Mouse (Mus musculus): ENCODE results near the gene Chfr. TPM values are rescaled to one million over a fixed set of nuclear protein-coding genes. Genes with fewer than 3 reads are reported as not detected.
"Not testable (repeated sequence)": the region's sequence is repeated elsewhere in the genome, so short reads cannot be mapped to it uniquely, and the experiment has no call there.

Gene Chfr
- polyA plus RNA-seq, 1 experiment from 2014 or later = 99.2 TPM

DNA sequence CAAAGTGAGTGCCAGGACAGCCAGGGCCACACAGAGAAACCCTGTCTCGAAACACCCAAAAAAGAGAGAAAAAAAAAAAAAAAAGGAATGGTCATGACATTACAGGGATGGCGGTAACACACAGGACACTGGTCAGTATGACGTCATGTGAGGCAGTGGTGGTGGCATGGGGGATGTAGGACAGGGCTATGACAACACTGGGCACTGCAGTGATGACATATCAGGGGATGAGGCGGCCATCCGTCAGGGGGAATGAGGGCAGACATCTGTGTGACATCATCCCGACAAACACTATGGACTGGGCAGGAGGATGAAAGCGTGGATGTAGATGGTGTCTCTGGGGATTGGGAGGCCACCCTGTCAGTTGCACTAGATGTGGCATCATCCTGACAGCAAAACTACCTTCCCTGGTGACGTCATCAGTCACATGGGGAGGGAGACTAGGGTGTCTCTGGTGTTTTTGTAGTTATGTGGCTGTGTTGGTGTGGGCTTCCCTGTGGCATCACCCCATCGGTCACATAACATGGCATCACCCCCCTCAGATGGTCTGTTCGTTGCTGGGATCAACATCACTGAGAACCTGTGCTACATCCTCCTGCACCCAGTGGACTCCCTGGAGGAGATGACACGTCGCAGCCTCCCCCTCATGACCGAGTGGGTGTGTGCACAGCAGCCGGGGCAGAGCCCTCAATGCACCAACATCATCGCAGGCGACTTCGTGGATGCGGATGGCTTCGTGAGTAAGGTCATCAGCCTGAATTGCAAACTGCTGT lies 32.6 kb upstream of the Chfr start:
- Histone ChIP-seq H3K4me2 (no peak overlapping the region), H3K9me3 (no peaks in the 10 kb centered on the region), H3K36me3 (peaks cover 42% of the 10 kb centered on the region), H3K4me3 (no peak overlapping the region), H3K4me1 (replicated peaks) (peaks cover 40% of the 10 kb centered on the region), H3K9ac (no peak overlapping the region), H3K27ac (replicated peaks) (no peak overlapping the region), H3K27me3 (no peaks in the 10 kb centered on the region)
- no peak for ATAC-seq (ENCODE audit: low read depth)
- 95% methylated on average over 19 of the region's 19 CpGs for WGBS

DNA sequence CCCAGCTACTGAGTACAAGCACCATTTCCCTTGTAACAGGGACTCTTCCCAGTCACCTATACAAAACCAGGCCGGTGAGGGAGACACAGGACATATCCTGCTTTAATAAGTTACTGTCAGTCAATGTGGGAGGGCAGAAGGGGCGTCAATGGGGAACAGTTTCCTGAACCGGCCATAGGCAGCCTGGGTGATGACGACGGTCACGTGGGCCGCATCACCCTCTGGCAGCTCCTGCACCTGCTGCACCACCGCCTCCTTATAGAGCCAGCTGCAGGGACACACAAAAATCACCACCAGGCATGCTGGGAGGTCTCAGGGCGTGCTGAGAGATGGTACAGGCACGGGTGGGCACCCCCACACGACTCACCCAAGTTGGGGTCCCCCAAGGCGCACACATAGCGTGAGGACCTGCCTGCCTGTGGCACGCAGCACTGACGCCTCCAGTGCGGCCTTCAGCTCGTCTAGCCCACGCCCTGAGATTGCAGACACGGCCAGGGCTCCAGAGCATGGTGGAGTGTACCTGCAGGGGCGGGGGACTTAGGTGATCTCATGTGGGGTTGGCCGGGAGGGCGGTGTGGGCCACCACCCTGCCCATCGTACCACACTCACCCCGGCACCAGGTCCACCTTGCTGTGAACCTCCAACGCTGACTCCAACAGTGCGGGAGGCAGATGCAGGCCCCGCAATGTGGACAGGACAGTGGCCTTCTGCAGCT lies 31.6 kb upstream of the Chfr start:
- Histone ChIP-seq H3K36me3 (peaks cover 42% of the 10 kb centered on the region), H3K4me1 (replicated peaks) (peaks cover 40% of the 10 kb centered on the region), H3K4me2 (no peak overlapping the region), H3K4me3 (no peak overlapping the region), H3K9me3 (no peaks in the 10 kb centered on the region), H3K27ac (replicated peaks) (no peak overlapping the region), H3K9ac (no peak overlapping the region), H3K27me3 (no peaks in the 10 kb centered on the region)
- no peak for ATAC-seq (ENCODE audit: low read depth)
- WGBS = 95% methylated on average over 27 of the region's 27 CpGs

DNA sequence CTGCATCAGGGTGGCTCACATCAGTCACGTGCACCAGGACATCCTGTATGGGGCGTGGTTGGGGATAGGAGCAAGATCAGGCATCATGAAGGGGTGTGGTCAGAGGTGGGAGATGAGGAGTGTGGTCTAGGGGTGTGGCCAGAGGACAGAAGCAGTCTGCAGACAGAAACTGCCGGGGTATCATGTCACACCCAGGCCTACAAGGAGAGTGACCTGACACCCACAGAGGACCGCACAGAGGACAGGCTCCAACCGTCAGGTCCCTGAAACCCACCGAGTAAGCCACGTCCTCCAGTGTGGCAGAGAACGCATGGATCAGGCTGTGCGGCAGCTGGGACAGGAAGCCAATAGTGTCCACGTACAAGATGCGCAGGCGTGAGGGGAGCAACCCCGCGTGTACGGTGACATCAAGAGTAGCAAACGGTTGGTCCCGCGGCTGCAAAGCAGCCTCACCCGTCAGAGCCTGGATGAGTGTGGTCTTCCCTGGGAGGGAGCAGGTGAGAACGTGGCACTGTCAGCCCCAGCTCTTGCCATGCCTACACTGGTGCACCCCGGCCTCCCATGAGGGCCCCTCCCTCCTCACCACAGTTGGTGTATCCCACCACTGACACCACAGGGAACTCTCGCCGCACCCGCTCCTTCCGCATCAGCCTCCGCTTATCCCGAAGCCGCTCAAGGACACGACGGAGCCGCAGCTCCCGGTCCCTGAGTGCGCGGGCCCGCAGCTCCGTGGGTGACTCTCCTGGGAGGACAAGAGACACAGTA lies 30.8 kb upstream of the Chfr start:
- no peak for ATAC-seq (ENCODE audit: low read depth)
- Histone ChIP-seq H3K27ac (replicated peaks) (no peak overlapping the region), H3K27me3 (no peaks in the 10 kb centered on the region), H3K36me3 (peaks cover 42% of the 10 kb centered on the region), H3K4me1 (replicated peaks) (peaks cover 40% of the 10 kb centered on the region), H3K9ac (no peak overlapping the region), H3K4me2 (no peak overlapping the region), H3K9me3 (no peaks in the 10 kb centered on the region), H3K4me3 (no peak overlapping the region)
- 95% methylated on average over 36 of the region's 36 CpGs for WGBS

DNA sequence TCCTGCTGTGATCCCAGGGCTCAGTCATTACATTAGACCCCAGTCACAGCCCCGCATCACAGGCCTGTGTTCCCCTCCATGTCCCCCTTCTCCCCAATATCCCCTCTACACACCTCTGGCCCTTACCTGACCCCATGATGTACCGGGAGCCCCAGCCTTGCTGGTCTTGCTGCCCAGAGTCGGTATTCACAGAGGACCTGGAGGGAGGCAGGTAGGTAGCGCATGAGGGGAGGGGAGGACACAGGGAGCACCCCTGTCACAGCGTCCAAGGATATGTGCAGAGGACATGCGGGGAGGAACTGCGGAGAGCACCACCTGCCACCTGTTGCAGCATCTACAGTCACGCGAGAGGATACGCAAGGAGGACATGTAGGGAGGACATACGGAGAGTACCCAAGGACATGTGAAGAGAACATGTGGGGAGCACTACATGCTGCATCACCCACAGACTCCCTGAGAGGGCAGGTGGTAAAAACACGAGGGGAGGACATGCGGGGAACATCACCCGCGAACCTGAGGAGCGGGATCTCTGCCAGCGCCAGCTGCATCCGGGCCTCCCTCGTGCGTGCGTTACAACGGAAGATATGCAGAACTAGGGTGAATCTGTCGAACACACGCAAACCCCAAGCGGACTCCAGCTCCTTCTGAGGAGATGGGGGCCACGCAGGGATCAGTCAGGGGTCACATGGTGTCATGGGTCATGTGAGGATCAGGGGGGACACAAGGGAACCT lies 29.3 kb upstream of the Chfr start:
- H3K9me3 ChIP-seq = no peaks in the 10 kb centered on the region
- no peak overlapping the region for H3K27ac ChIP-seq (replicated peaks)
- H3K4me3 ChIP-seq = peak overlapping the region; percentile 74
- ATAC-seq (ENCODE audit: low read depth) = no peak
- WGBS = 93% methylated on average over 26 of the region's 26 CpGs
- H3K4me2 ChIP-seq = peak overlapping the region; percentile 96
- peaks cover 42% of the 10 kb centered on the region for H3K36me3 ChIP-seq
- peak overlapping the region; percentile 84 for H3K9ac ChIP-seq
- H3K27me3 ChIP-seq = no peaks in the 10 kb centered on the region
- peaks cover 34% of the 10 kb centered on the region for H3K4me1 ChIP-seq (replicated peaks)

DNA sequence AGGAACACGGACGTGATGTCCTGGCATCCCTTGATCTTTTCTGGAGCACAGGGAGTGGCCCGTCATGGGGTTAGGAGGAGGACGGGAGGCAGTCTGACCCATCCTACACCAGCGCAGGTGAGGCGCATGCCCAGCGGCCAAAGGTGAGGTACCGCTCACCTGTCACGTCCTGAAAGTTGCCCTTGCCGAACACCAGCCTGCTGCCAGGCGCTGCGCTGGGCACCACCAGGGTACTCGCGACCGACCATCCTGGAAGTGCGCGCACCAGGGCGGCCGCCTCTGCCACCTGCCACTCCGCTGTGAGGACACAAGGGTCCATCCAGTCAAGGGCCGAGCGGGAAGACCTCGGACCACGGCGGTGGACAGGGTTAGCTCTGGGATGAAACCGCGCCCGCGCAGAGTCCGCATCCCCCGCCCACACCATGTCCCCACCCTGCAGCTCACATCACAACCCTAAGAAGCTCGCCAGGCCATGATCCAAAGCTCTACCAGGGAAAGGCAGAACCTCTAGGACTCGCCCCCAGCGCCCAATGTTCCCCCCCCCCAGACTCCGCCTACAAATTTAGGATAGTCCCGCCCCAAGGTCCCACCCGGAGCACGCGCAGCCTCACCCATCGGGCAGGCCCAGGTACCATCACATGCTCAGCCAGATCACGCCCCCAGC lies 28.6 kb upstream of the Chfr start:
- Histone ChIP-seq H3K9me3 (no peaks in the 10 kb centered on the region), H3K36me3 (peaks cover 48% of the 10 kb centered on the region), H3K27ac (replicated peaks) (peak overlapping the region; percentile 97), H3K27me3 (no peaks in the 10 kb centered on the region), H3K4me1 (replicated peaks) (peaks cover 27% of the 10 kb centered on the region), H3K4me3 (peak overlapping the region; percentile 74), H3K9ac (peak overlapping the region; percentile 84), H3K4me2 (peak overlapping the region; percentile 96)
- WGBS = 16% methylated on average over 39 of the region's 41 CpGs
- peak; percentile 15 for ATAC-seq (ENCODE audit: low read depth)

DNA sequence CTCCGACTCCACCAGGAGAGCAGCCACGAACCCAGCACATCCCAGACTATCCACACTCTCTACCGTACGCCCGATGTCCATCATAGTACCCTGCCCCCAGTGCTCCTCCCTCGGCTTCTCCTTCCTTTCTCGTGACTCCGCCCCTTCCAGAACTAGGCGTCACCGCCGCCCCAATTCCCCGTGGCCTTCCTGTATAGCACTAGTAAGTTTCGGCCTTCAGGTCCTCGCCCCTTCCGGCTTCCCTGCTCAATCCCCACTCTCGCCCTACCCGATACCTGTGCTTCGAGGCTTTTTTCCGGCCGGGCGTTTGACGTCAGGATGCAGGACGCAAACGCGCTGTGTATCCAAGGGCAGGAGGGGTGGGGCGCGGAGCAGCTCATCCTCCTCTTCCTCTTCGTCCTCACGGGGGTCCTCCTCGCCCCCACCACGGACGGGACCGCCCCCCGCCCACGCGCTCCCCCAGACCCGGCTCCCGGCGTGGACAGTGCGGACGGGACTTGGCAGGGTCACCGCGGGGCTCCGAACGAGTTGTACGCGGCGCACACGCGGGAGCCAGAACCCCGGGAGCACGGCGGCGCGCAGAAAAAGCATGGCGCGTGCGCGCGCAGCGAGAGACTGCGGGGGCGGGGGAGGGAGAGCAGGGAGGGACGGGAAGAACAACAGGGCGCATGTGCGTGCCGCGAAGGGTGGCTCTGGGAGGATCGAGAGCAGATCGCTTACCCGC lies 27.9 kb upstream of the Chfr start, which contains the start of gene Gtpbp6:
Gene Gtpbp6, minus strand, starts transcription at position 617 of the 724 bp plus-strand sequence.
- no peaks in the 10 kb centered on the region for H3K9me3 ChIP-seq
- peak within 1 kb of the TSS; percentile 97 for H3K27ac ChIP-seq (replicated peaks)
- peak within 1 kb of the TSS; percentile 74 for H3K4me3 ChIP-seq
- peaks cover 25% of the 10 kb centered on the region for H3K4me1 ChIP-seq (replicated peaks)
- H3K36me3 ChIP-seq = peaks cover 50% of the 10 kb centered on the region
- peak within 1 kb of the TSS; percentile 96 for H3K4me2 ChIP-seq
- WGBS = under 1% methylated on average over 70 of the region's 71 CpGs
- ATAC-seq (ENCODE audit: low read depth) = peak; percentile 81
- no peaks in the 10 kb centered on the region for H3K27me3 ChIP-seq
- H3K9ac ChIP-seq = peak within 1 kb of the TSS; percentile 84

DNA sequence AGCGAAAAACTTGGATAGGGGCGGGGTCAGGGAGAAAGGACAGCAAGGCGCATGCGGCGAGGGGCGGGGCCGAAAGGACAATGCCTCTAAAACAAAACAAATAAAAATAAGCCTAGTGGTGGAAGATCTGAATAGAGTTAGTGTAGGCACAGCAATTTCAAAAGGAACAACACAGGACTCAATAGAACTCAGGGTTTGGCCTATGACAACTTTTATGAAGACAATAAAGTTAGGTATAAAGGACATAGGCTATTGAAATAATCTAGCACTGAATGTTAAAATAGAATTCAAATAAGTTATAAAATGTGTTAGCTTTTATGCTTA lies 27.4 kb upstream of the Chfr start:
- Histone ChIP-seq H3K4me3 (peak overlapping the region; percentile 74), H3K36me3 (peaks cover 50% of the 10 kb centered on the region), H3K27ac (replicated peaks) (peak overlapping the region; percentile 97), H3K9me3 (no peaks in the 10 kb centered on the region), H3K4me1 (replicated peaks) (peaks cover 25% of the 10 kb centered on the region), H3K9ac (no peak overlapping the region), H3K27me3 (no peaks in the 10 kb centered on the region), H3K4me2 (peak overlapping the region; percentile 96)
- ATAC-seq (ENCODE audit: low read depth) = no peak
- 1% methylated on average over 7 of the region's 7 CpGs for WGBS

DNA sequence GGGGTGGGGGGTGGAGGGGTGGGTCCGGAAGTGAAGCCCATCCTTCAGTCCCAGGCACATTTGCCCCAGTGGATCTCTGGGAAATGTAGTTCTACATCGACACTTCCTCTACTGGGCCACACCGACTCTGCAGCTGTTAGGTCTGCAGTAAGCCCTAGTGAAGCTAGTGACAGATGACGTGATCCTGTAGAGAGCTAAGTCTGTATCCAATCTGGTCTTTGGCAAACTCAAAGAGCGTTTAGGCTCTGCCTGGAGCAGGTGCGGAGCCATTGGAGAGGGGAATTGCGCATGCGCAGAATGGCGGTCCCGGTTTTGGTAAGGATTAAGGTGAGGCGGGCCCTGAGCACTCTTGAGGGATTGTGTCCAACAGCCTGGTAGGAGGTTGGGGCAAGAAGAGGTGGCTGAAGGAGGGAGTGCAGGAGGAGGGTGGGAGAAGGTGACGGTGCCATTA lies 25.6 kb upstream of the Chfr start, which contains the start of gene Zfp605:
Gene Zfp605, plus strand, starts transcription at position 102 of the 451 bp plus-strand sequence.
- Histone ChIP-seq H3K27ac (replicated peaks) (peak within 1 kb of the TSS; percentile 92), H3K9me3 (no peaks in the 10 kb centered on the region), H3K4me3 (peak within 1 kb of the TSS; percentile 64), H3K4me2 (peak within 1 kb of the TSS; percentile 74), H3K36me3 (peaks cover 47% of the 10 kb centered on the region), H3K9ac (peak within 1 kb of the TSS; percentile 80), H3K4me1 (replicated peaks) (peaks cover 25% of the 10 kb centered on the region), H3K27me3 (no peaks in the 10 kb centered on the region)
- WGBS = under 1% methylated on average over 12 of the region's 12 CpGs
- ATAC-seq (ENCODE audit: low read depth) = peak; percentile 54

DNA sequence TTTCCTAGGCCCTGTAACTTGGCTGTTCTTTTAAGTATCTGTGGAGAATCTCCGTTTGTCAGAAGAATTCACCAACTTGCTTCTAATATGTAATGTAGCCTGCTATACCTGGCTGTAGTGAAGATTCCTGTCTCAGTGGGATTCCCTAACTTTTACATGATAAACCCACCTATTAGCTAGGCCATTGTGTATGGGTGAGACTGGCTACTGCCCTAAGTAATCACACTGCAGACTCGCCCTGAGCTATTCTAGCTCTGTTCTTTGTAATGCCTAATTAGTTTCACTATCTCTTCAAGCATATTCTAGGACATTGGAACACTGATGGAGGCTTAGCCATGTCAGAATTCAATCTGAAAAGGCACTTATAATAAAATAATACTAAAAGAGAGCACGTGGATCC lies 13.3 kb upstream of the Chfr start:
- not testable (repeated sequence) for H3K9ac ChIP-seq; H3K27me3 ChIP-seq; H3K4me1 ChIP-seq (replicated peaks); H3K4me3 ChIP-seq; H3K27ac ChIP-seq (replicated peaks); H3K4me2 ChIP-seq; ATAC-seq (ENCODE audit: low read depth); H3K9me3 ChIP-seq
- peaks cover 85% of the 10 kb centered on the region for H3K36me3 ChIP-seq
- WGBS = 84% methylated on average over 3 of the region's 3 CpGs

DNA sequence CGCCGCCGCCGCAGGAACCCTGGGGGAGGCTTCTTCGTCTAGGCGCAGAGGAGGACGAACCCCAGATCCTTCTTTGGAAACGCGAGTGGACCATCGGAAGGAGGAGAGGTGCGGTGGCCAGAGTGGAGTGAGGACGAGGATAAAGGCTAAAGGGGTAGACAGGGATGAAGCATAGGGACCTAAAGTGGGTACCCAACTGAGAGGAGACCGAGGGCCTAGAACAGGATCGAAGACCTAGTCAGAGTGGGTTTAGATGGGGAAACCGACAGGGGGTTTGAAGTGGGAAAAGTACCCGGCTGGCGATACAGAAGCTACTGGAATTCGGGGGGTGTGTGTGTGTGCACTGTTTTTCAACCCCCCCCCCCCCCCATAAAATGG lies 434 bp downstream of the Chfr start:
- whole genome bisulfite sequencing = 7% methylated on average over 18 of the region's 18 CpGs
- Histone ChIP-seq H3K36me3 (peaks cover 35% of the 10 kb centered on the region), H3K27ac (replicated peaks) (peak overlapping the region; percentile 80), H3K4me1 (replicated peaks) (peaks cover 15% of the 10 kb centered on the region), H3K27me3 (no peaks in the 10 kb centered on the region), H3K4me3 (peak overlapping the region; percentile 62), H3K9me3 (no peaks in the 10 kb centered on the region), H3K9ac (peak overlapping the region; percentile 87), H3K4me2 (peak overlapping the region; percentile 87)
- ATAC-seq (ENCODE audit: low read depth) = peak; percentile 72; the same call in 1 of the 2 replicates

DNA sequence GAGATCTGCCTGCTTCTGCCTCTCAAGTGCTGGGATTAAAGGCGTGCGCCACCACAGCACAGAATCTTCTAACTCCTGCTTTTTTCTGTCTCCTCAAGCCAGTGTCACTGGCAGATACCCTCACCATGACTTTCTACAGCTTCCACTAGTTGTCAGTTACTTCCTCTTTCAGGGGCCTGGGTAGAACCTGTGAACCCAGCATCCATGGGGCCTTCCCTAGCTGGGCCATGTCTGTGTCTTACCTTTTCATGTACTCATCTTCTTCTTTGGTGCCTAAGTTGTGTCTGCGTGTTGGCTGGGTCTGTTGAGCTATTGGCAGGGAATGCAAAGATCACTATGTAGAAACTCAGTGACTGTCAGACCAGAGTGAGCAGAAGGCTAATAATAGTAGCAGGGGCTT lies 2.2 kb downstream of the Chfr start:
- WGBS = 97% methylated on average over 3 of the region's 3 CpGs
- H3K4me2 ChIP-seq = no peak overlapping the region
- no peak for ATAC-seq (ENCODE audit: low read depth)

More for the DNA sequence above, 2.2 kb downstream of the Chfr start:
- no peak overlapping the region for H3K4me3 ChIP-seq
- H3K4me1 ChIP-seq (replicated peaks) = peaks cover 15% of the 10 kb centered on the region
- no peaks in the 10 kb centered on the region for H3K27me3 ChIP-seq
- no peak overlapping the region for H3K27ac ChIP-seq (replicated peaks)
- no peaks in the 10 kb centered on the region for H3K9me3 ChIP-seq
- H3K9ac ChIP-seq = no peak overlapping the region
- H3K36me3 ChIP-seq = peaks cover 46% of the 10 kb centered on the region
